Mouse (Mus musculus) adrenal gland, postnatal 14 days (tissue): ENCODE measurements around the gene Wbp11. TPM values are rescaled to one million over a fixed set of nuclear protein-coding genes. Genes with fewer than 3 reads are reported as not detected.
A peak's percentile ranks its signal among the peaks of the same experiment; 100 is the strongest.

Experiments
- DNase-seq: peaks from one replicate; pipeline ENCODE4 v3.0.0; 2021; ENCODE audit warnings: mixed read lengths
- total RNA-seq: library from RNA; stranded (reverse); gene quantifications from 2 replicates; pipeline ENCODE4 v1.2.3, GENCODE M21; 2021

Wbp11 gene
- total RNA-seq, 1 experiment from 2014 or later, result 73.4 TPM

- DNase-seq, result no peak
Measured at GRCm38 (mm10) chr6:136837323-136837722, 9.3 kb upstream of the Wbp11 start.

- no peak for DNase-seq
Measured at GRCm38 (mm10) chr6:136835352-136835751, 7.3 kb upstream of the Wbp11 start, which contains the start of gene Smco3. Gene Smco3, minus strand, starts transcription at chr6:136835452.

DNA sequence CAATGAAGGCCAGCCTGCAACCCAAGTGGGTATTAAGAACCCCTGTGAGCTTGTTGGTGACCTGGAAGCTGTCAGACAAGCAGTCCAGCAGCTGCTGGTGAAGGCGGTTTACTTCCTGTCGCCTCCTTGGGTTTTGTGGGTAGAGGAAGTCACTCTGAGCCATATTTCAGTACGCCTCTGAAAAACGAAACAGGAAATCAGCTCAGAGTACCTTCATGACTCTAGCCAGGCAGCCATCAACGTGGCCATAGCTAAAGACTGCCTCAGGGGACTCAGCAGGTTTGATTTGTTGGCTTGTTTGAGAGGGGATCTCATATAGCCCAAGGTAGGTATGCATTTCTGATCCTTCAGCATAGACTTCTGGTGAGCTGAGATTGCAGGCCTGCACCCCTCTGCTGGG, 3.7 kb upstream of the Wbp11 start:
- DNase-seq, result no peak

DNA sequence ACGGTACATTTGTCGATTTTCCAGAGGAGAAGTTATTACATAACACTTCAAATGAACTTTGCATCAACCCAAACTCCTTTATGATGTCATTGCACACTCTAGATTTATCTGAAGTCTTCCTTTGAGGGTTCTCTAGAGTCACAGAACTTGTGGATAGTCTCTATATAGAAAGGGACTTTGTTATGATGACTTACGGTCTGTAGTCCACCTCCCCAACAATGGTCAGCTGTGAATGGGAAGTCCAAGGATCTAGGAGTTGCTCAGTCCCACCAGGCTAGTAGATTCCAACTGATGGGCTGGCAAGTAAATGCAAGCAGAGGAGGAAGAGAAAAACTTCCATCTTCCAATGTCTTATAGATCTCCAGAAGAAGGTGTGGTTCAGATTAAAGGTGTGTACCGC, 648 bp upstream of the Wbp11 start:
- DNase-seq, result no peak

DNA sequence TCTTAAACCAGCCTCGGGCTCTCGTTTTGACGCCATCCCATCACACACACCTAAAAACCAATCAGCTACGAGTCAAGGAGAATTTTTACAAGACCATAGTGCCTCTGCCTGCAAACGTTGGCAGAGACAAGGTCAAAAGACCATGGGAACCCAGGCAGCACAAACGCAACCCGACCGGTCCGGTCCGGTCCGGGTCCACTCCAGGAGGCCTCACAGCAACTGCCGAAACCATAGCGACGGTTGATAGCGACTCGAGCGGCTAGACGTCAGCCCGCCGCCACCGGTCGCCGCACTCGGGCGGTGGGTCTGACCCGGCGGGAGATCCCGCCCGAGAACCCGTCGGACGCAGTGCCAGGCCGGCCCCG, 535 bp downstream of the Wbp11 start, which contains the start of gene BC049715:
BC049715 (plus strand) TSS at position 111 of the 365 bp plus-strand sequence.
- DNase-seq, result no peak

DNA sequence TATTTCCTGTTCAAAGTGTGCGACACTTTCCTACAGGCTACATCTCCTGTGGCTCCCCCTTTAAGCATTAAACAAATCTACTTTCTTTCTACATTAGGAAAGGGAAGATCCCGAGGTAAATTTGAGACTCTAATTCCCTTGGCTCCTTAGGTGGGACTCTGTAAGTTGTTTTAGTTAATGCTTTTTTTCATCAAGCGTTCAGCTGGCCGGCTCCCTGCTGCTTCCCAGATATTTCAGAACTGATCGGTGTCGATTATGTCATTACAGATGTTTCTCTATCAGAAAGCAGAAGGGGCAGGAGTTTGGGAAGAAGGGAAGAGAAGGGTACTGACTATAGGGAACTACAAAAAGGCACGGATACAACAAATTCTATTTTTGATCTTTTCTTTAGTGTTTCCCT, 917 bp downstream of the Wbp11 start:
- no peak for DNase-seq

DNA sequence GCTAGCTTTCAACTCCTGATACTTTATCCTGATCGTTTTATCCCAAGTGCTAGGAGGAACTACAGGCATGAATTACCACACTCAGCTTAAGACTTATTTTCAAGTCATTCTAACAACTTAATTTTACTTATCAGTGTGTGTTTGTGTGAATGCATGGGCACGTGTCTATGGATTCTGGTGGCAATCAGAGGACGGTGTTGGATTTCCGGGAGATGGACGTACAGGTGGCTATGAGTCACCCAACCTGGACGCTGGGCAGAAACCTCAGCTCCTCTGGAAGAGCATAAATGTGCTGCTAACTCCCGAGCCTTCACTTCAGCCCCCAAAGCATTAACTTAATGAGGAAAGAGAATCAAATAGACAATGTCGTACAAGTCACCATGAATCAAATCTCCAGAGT, 3.0 kb downstream of the Wbp11 start:
- DNase-seq, result no peak

- DNase-seq, result no peak
Measured at GRCm38 (mm10) chr6:136821086-136821485, 6.9 kb downstream of the Wbp11 start.

- no peak for DNase-seq
Measured at GRCm38 (mm10) chr6:136820381-136820780, 7.7 kb downstream of the Wbp11 start.

GRCm38 (mm10) chr6:136817549-136817948, 10.5 kb downstream of the Wbp11 start:
- no peak for DNase-seq

- no peak for DNase-seq
Measured at GRCm38 (mm10) chr6:136816826-136817225, 11.2 kb downstream of the Wbp11 start.

DNA sequence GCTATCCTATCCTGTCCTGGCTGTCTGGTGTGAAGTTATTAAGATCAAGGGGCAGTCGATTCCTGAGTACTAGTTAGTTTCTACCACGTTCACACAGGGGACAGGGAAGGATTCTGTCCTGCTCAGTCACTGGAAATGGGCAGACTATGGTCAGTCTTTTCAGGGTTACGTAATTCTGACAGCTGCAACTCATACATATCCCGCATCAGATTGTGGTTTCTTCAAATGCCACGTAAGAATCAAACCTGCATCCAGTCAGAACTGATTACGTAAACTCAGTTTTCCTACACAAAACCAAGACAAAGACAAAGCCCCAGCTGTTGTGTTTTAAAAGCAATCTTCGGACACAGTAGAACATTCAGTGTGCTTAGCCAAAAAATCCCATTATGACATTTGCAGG, 12.7 kb downstream of the Wbp11 start:
- DNase-seq, result no peak

DNA sequence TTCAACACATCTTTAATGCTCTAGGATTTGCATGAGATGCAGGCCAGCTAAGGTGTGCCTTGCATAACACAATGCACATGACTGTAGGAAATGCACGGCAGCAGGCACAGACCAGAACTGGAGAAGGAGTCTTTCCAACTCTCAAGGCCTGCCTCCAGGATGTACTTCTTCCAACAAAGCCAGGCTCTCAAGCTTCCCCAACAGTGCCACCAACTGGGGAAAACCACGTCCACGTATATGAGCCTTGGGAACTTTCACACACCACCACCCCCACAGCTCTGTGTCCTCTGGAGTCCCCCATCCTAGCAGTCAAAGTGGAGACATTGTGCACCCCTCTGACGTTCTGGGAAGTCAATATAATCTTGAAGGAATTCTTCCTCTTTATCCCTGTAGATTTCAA, 14.9 kb downstream of the Wbp11 start:
- DNase-seq, result peak; percentile 57

DNA sequence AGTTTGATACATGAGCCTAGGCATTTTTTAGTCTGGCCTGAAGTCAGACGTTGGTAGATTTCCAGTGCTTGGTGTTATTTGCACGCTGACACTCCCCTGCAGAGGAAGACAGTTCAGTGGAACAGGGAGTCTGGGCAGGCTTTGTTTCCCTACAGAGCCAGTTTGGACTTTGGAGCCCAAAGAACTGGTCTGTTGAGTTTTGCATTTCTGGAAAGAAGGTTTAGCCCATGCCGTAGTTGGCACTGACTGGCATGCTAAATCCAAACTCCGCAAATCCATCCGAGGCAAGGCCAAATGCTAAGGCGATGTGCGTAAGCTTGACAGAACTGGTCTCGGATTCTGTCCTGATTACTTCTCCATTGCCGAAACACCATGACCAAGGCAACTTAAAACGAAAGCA, 16.8 kb downstream of the Wbp11 start:
- DNase-seq, result no peak

DNA sequence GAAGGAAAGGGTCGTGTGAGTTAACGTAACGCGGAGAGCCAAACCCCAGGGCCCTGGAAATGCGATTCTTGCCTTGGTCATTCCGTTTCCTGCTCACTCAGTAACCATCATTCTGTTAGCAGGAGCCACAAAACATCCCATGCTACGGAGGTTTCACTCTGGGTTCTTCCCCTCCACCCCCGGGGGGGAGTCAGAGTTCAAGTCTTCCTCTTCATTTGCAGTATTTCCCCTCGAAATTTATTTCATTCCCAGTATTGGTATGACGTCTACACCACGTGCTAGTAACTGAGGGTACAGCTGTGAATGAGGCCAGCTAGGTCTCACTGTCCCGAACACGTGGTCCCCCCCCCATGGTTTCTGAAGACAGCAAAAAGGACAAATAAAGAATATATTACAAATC, 18.4 kb downstream of the Wbp11 start:
- DNase-seq, result no peak

- peak; percentile 74 for DNase-seq
Measured at GRCm38 (mm10) chr6:136809077-136809476, 19.0 kb downstream of the Wbp11 start.

- peak; percentile 63 for DNase-seq
Measured at GRCm38 (mm10) chr6:136808631-136809046, 19.4 kb downstream of the Wbp11 start.

GRCm38 (mm10) chr6:136808014-136808417, 20.0 kb downstream of the Wbp11 start, which contains the start of gene H2afj:
Gene H2afj, plus strand, starts transcription at chr6:136808244.
- peak; percentile 99 for DNase-seq

- DNase-seq, result no peak
Measured at GRCm38 (mm10) chr6:136807395-136808013, 20.5 kb downstream of the Wbp11 start.

- no peak for DNase-seq
Measured at GRCm38 (mm10) chr6:136806819-136807218, 21.2 kb downstream of the Wbp11 start.

DNA sequence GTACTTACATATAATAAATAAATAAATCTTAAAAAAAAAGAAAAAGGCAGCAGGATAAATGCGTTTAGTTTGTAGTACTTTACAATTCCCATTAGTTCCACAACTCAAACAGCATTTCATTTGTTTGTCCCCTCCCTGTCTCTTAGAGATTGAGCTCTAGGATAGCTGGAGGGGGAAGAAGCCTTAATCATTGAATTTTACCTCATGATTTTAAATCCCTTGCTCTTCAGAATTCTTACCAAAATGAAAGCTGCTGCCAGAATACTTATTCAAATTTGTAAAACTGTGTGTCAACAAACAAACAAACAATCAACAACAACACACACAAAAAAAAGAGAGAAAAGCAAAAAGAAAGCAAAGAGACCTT, 22.6 kb downstream of the Wbp11 start:
- no peak for DNase-seq

GRCm38 (mm10) chr6:136804705-136805408, 23.2 kb downstream of the Wbp11 start:
- DNase-seq, result no peak

GRCm38 (mm10) chr6:136803739-136804633, 24.0 kb downstream of the Wbp11 start, which contains the start of gene Hist4h4:
Gene Hist4h4, minus strand, starts transcription at chr6:136804415.
- DNase-seq, result peak; percentile 97
